Mouse (Mus musculus) adrenal gland (tissue): ENCODE results near the gene Tex14.

Source experiments
- intact Hi-C: fragments of 180-260 bp; cut with DNase I; formaldehyde crosslinking; loops from one replicate; pipeline ENCODE4 v1.15.1; 2025

Gene Tex14

GRCm38 (mm10) chr11:87587211-87587874 lies 182.5 kb downstream of the Tex14 start:
- intact Hi-C loops = no loop called here

- intact Hi-C loops = no loop called here
These were observed 184.7 kb downstream of the Tex14 start for GRCm38 (mm10) chr11:87589605-87590004.

GRCm38 (mm10) chr11:87590841-87591525 lies 186.1 kb downstream of the Tex14 start:
- intact Hi-C loops = no loop called here

DNA sequence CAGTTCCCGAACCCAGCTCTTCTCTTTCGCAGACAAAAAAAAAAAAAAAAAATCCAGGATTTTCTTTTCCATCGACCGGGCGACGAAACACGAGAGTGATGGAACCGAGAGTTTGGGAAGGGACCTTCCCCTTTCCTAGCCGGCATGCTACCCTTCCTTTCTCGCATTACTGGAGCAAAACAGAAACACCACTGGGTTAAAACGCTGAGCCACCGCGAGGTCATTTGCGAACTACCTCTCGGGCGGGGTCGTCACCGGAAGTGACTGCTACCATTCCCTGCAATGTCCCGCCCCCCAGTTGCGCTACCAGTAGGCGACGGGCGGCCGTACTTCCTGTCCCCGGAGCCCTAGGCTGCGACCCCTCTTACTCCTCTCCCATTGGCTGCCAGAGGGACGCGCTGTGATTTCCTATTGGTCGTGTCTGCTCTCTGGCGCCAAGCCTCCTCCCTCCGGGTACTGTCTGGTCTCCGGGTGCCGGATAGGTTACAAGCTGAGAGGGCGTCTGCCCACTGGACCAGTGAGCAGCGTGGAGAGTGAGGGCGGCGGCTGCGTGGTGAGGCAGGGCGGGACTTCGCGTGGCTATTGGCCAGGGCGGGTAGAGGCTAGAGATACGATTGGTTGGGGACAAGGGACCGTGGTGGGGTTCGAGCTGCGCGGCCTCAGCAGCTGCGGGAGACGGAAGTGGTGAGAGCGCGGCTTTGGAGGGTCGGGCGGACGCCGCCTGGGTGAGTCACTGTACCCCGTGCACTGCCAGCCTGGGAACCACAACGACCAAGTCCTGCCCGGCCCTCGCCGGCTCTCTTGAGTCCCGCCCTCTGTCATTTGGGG lies 186.9 kb downstream of the Tex14 start, which contains the start of gene Mtmr4:
Gene Mtmr4 (plus strand): TSS at position 637 of the 828 bp plus-strand sequence.
- intact Hi-C loops = no loop called here

- intact Hi-C loops = no loop called here
These were observed 187.5 kb downstream of the Tex14 start for GRCm38 (mm10) chr11:87592354-87592695.

GRCm38 (mm10) chr11:87592713-87593598 lies 188.1 kb downstream of the Tex14 start:
- intact Hi-C loops = no loop called here

- intact Hi-C loops = no loop called here
These were observed 190.5 kb downstream of the Tex14 start for GRCm38 (mm10) chr11:87595327-87595841.

DNA sequence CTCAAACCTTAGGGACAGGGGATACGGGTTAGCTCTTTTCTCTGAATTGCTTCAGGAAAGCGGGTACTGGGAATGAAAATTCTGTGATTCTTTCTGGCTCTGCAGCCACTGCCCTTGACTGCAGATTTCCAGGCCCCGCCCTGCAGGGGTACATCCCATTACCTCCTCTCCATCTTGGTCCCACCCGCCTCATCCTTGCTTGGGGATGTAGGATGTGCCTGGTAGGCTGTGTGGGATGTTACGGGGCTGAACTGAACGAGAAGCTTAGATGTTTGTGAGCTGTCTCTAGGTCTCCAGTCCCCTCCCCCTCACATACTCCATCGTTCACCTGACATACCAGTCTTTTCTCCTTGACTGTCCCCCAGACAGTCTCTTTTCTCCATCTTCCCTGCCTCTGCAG lies 191.1 kb downstream of the Tex14 start:
- intact Hi-C loops = no loop called here

GRCm38 (mm10) chr11:87596492-87596891 lies 191.6 kb downstream of the Tex14 start:
- intact Hi-C loops = no loop called here

GRCm38 (mm10) chr11:87597061-87597460 lies 192.2 kb downstream of the Tex14 start:
- intact Hi-C loops = no loop called here

DNA sequence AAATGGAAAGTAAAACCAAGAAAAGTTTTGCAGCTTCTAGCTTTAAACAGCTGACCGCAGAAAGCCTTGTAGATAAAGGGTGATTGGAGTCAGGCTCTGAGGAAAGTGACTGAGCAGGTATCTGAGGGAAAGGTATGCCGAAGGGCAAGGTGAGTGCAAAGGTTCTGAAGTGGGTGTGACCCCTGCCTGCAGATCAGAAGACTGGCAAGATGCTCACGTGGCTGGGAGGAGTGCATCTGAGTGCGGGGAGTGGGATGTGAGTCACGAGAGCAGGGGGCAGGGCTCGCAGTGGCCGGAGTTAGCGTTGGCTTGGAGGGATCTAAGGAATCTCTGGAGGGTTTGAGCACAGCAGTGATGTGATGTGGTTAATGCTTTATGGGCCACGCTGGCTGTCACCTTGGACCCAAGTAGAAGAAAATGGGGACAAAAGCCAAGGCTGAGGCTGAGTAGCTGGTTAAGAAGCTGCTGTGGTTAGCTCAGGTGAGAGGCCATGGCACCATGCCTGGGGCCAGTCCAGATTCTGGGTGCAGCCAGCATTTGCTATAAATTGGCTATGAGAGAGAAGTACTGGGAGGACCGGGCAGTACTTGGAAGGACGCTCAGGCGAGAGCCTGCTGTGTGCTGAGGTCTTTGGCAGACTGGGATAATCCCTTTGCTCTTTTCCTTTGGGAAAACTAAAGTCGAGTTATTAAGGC lies 194.7 kb downstream of the Tex14 start:
- intact Hi-C loops = no loop called here

DNA sequence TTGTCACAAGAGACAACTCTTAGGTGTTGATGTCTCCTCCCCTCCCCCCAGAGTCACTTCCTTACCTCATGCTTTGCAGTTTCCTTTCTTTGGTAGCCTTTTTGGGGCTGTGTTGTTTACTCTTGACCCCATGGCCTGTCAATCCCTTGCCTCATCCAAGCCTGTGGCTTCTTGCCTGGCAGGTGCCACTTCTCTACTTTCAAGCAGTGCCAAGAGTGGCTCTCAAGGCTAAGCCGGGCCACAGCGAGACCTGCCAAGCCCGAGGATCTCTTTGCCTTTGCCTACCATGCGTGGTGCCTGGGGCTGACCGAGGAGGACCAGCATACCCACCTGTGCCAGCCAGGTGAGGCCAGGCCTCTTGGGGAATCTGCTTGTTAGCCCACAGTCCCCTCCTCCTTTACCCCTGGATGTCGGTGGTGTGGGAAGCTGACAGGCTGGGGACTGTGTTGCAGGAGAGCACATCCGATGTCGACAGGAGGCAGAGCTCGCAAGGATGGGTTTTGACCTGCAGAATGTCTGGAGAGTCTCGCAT lies 195.5 kb downstream of the Tex14 start:
- intact Hi-C loops = no loop called here

DNA sequence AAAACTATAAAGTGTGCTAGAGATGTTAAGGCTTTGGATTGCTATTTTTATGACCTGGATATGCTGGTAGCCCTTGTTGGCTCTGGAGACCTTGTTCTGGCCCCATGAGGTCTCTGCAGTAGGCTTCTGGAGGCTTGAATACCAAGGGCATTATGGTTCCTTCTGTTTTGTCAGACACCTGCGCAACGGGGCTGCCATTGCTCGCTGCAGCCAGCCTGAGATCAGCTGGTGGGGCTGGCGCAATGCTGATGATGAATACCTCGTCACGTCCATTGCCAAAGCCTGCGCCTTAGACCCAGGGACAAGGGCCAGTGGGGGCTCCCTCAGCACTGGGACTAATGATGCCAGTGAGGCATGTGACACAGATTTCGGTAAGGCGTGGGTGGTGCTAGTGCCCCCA lies 197.4 kb downstream of the Tex14 start:
- intact Hi-C loops = no loop called here

- intact Hi-C loops = no loop called here
These were observed 198.7 kb downstream of the Tex14 start for GRCm38 (mm10) chr11:87603571-87603970.
